Mouse (Mus musculus) liver, embryonic 14.5 days (tissue): Measurements from ENCODE around the gene Ftsj3. TPM values are rescaled to one million over a fixed set of nuclear protein-coding genes. Genes with fewer than 3 reads are reported as not detected.

Experiments used
- ATAC-seq: fragments of 200-750 bp; cut with Nextera tagmentation; 2 replicates; pipeline ENCODE4 v1.8.0; 2017; ENCODE audit warnings: moderate number of reproducible peaks, mild to moderate bottlenecking, moderate library complexity; ENCODE audit not compliant: insufficient read depth
- DNase-seq, 3 experiments: peaks; one replicate each; pipeline ENCODE4 v3.0.0-alpha.2; 2012 to 2013; ENCODE audit warnings: low read depth in 3 of 3, low spot score in 3 of 3
- H3K27ac ChIP-seq: fragments of 300-500 bp; sonication (generic); 2 replicates; pipeline ENCODE4 v1.5.1; 2014; ENCODE audit warnings: moderate library complexity, mild to moderate bottlenecking, control low read depth, inconsistent platforms
- H3K27me3 ChIP-seq: fragments of 300-500 bp; sonication (generic); 2 replicates; pipeline ENCODE4 v1.6.1; 2014; ENCODE audit warnings: mild to moderate bottlenecking, low read length, moderate library complexity; ENCODE audit not compliant: control insufficient read depth, insufficient read depth
- H3K36me3 ChIP-seq: fragments of 300-500 bp; sonication (generic); replicated peaks from 2 replicates; pipeline ENCODE4 v1.6.1; 2014; ENCODE audit warnings: low read depth; ENCODE audit not compliant: control insufficient read depth, insufficient read depth
- H3K4me1 ChIP-seq, 2 experiments: fragments of 200-500 bp in 1 of 2; fragments of 300-500 bp in 1 of 2; sonication (generic) in 1 of 2; replicated peaks; 2 replicates each; pipeline ENCODE4 v1.6.1; 2012 to 2014; ENCODE audit warnings: antibody characterized with exemption in 1 of 2, inconsistent platforms in 1 of 2, low read length in 1 of 2; ENCODE audit not compliant: control insufficient read depth in 2 of 2, insufficient read depth in 2 of 2
- H3K4me2 ChIP-seq: fragments of 300-500 bp; sonication (generic); 2 replicates; pipeline ENCODE4 v1.6.1; 2014; ENCODE audit warnings: low read depth, mild to moderate bottlenecking, control low read depth, moderate library complexity
- H3K4me3 ChIP-seq, 2 experiments: fragments of 200-500 bp in 1 of 2; fragments of 300-500 bp in 1 of 2; sonication (generic) in 1 of 2; 2 replicates each; pipeline ENCODE4 v1.5.1; 2012 to 2014; ENCODE audit warnings: low read depth in 2 of 2, low read length in 2 of 2, mild to moderate bottlenecking in 2 of 2, control low read depth in 1 of 2, inconsistent platforms in 1 of 2, moderate library complexity in 1 of 2; ENCODE audit not compliant: insufficient read depth in 1 of 2
- H3K9ac ChIP-seq: fragments of 300-500 bp; sonication (generic); replicated peaks from 2 replicates; pipeline ENCODE4 v1.6.1; 2014; ENCODE audit warnings: mild to moderate bottlenecking, control low read depth, moderate library complexity
- H3K9me3 ChIP-seq: fragments of 300-500 bp; sonication (generic); 2 replicates; pipeline ENCODE4 v1.6.1; 2016; ENCODE audit warnings: low read length, mixed read lengths; ENCODE audit not compliant: control insufficient read depth
- CTCF ChIP-seq: IDR thresholded peaks from 2 replicates; pipeline ENCODE4 v1.5.1; 2016; ENCODE audit warnings: antibody characterized with exemption, low read depth, control low read depth
- EP300 ChIP-seq: IDR thresholded peaks from 2 replicates; pipeline ENCODE4 v1.6.1; 2016; ENCODE audit warnings: antibody characterized with exemption, low read depth
- WGBS: fragments of 180-500 bp; shearing (Covaris S2); extraction: QIAGEN DNeasy Blood & Tissue Kit; methylation state at CpG from one replicate; pipeline ENCODE4 v1.1.7; 2014; ENCODE audit not compliant: insufficient replicate concordance; 5-methylcytosine and 5-hydroxymethylcytosine counted together
- polyA plus RNA-seq, 2 experiments: library from polyadenylated mRNA; depleted of rRNA in 1 of 2; stranded (reverse) in 1 of 2; unstranded in 1 of 2; fragments of >200 nt; fragmentation: Nextera tagmentation in 1 of 2; extraction: Ambion mirVana in 1 of 2; gene quantifications; 2 replicates each; pipeline versions ENCODE4 v1.2.1 to v1.2.3; 2012 to 2014

The Ftsj3 gene
- polyA plus RNA-seq, 2 experiments: 25.7 to 36.8 TPM

DNA sequence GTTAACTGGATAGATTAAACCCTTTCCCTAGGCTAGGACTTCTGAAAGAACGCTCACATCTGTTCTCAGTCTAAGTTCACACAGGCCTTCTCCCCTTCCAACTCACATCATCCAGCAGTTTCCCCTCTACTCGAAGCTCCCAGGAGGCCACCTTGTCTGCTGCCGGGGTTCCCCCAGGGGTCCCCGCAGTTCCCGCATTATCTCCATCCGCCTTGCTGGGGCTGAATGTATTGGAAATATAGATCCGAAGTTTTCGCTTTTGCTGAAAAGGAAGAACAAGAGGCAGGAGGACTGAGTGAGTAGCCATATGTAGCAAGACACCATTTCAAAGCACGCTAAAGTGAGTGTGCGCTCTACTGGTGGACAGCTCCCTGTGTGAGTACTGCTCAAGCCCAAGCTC is 10.6 kb upstream of the Ftsj3 start:
- Histone ChIP-seq H3K4me1 (peaks cover 11 to 14% of the 10 kb centered on the region in 2 experiments), H3K4me2 (no peak overlapping the region), H3K9ac (no peak overlapping the region), H3K36me3 (peaks cover 56% of the 10 kb centered on the region), H3K9me3 (no peaks in the 10 kb centered on the region), H3K27me3 (no peaks in the 10 kb centered on the region), H3K4me3 (no peak overlapping the region), H3K27ac (no peak overlapping the region)
- ATAC-seq (no peak), DNase-seq (no peak)
- TF ChIP-seq EP300 (no peak), CTCF (no peak)
- 86% methylated on average over 10 of the region's 10 CpGs for WGBS

DNA sequence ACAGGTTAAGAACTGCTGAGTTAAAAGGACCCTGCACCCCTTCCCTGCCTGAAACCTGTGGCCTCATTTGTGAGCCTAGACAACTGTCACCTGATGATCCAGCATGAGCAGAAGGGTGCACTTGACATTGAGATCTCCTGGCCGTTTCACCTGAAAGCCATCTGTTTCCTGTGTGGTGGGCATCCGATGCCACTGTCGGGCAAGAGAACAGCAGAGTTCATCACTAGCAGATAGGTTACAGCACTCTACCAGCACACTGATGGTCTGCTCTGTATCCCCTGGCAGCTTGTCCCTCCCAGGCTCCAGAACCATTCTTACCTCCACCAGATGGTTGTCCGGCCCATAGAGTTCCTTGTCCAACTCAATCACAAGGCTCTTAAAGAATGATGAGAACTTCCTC is 9.7 kb upstream of the Ftsj3 start:
- no peak for TF ChIP-seq CTCF
- no peak for TF ChIP-seq EP300
- no peak overlapping the region for H3K9ac ChIP-seq
- WGBS: 61% methylated on average over 4 of the region's 4 CpGs

DNA sequence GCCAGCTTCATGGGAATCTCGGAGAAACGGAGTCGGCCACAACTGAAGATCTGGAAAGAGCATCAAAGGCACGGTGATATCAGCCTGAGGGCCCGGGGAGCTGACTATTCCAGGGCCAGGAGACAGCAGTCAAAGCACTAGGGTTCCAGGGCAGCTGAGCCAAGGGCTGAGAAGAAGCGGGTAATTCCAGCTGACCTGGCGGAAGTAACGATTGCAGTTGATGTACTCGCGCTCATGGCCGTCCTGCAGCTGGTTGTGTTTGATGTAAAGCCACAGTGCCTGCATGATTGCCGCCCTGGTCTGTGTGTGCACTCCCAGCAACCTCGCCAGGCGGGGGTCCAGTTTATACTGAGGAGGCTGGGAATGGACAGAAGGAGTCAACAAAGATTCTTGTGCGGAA is 9.1 kb upstream of the Ftsj3 start:
- WGBS: 85% methylated on average over 15 of the region's 15 CpGs
- peaks cover 60% of the 10 kb centered on the region for H3K36me3 ChIP-seq

More for the DNA sequence above, 9.7 kb upstream of the Ftsj3 start:
- Histone ChIP-seq H3K36me3 (peaks cover 60% of the 10 kb centered on the region), H3K9me3 (no peaks in the 10 kb centered on the region), H3K4me3 (no peak overlapping the region), H3K27me3 (no peaks in the 10 kb centered on the region), H3K4me2 (no peak overlapping the region), H3K4me1 (peaks cover 7 to 10% of the 10 kb centered on the region in 2 experiments; a peak in 3 of 4 replicates), H3K27ac (no peak overlapping the region)
- DNase-seq (no peak), ATAC-seq (no peak)

GRCm38 (mm10) chr11:106263963-106264362 is 8.1 kb upstream of the Ftsj3 start:
- ATAC-seq: no peak
- Histone ChIP-seq H3K27me3 (no peaks in the 10 kb centered on the region), H3K27ac (no peak overlapping the region), H3K4me1 (peaks cover 0 to 4% of the 10 kb centered on the region in 2 experiments; a peak in 1 of 4 replicates), H3K9me3 (no peaks in the 10 kb centered on the region), H3K4me2 (no peak overlapping the region), H3K4me3 (no peak overlapping the region), H3K36me3 (peaks cover 67% of the 10 kb centered on the region), H3K9ac (no peak overlapping the region)
- no peak for TF ChIP-seq CTCF
- no peak for TF ChIP-seq EP300
- DNase-seq: no peak
- WGBS: 79% methylated on average over 9 of the region's 9 CpGs

More for the DNA sequence above, 9.1 kb upstream of the Ftsj3 start:
- no peak for TF ChIP-seq CTCF
- TF ChIP-seq EP300: no peak
- DNase-seq: no peak
- Histone ChIP-seq H3K4me1 (peaks cover 6% of the 10 kb centered on the region in 2 experiments; a peak in 3 of 4 replicates), H3K4me3 (no peak overlapping the region), H3K4me2 (no peak overlapping the region), H3K27ac (no peak overlapping the region), H3K27me3 (no peaks in the 10 kb centered on the region), H3K9me3 (no peaks in the 10 kb centered on the region), H3K9ac (no peak overlapping the region)
- ATAC-seq: no peak

DNA sequence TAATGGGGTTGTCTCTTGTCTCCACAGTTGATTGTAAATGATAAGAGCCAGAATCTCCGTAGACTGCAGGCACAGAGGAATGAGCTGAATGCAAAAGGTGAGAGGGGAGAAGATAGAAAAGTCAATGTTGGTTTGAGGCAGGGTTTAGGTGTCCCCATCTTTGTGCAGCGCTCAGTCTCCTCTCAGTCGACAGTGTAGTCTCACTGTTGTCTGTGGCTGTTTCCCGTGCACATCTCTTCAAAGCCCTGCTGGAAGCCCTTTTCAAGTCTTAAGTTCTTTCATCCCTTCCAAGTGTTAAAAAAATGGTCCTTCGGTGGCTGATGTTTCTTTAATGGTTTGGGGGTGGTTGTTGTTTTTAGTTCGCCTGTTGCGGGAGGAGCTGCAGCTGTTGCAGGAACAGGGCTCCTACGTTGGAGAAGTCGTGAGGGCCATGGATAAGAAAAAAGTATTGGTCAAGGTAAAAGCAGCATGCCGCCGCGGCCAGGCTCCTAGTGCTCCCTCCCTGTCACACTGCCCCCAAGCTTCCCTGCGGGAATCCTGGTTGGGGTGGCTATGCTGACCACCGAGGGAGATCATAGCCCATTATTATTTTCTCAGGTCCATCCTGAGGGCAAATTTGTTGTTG is 5.1 kb upstream of the Ftsj3 start:
- H3K36me3 ChIP-seq: peaks cover 61% of the 10 kb centered on the region
- no peak for TF ChIP-seq EP300
- TF ChIP-seq CTCF: no peak
- no peak overlapping the region for H3K4me3 ChIP-seq
- H3K4me1 ChIP-seq: peaks cover 7 to 8% of the 10 kb centered on the region in 2 experiments
- no peak overlapping the region for H3K27ac ChIP-seq
- WGBS: 80% methylated on average over 14 of the region's 14 CpGs
- no peaks in the 10 kb centered on the region for H3K9me3 ChIP-seq
- H3K9ac ChIP-seq: no peak overlapping the region
- H3K27me3 ChIP-seq: no peaks in the 10 kb centered on the region
- DNase-seq (no peak), ATAC-seq (no peak)
- no peak overlapping the region for H3K4me2 ChIP-seq
